Mouse (Mus musculus) bone marrow macrophage, adult 2 months (primary cell): ENCODE measurements around the gene Olfr1291-ps1.

ENCODE experiments used
- CTCF ChIP-seq: IDR thresholded peaks from 2 replicates; pipeline ENCODE4 v1.5.1; 2012; ENCODE audit warnings: low read depth, mild to moderate bottlenecking, low read length, moderate library complexity
- POLR2A ChIP-seq: IDR thresholded peaks from 2 replicates; pipeline ENCODE4 v1.6.1; 2012; ENCODE audit warnings: mild to moderate bottlenecking, low read depth, low read length, borderline replicate concordance

DNA sequence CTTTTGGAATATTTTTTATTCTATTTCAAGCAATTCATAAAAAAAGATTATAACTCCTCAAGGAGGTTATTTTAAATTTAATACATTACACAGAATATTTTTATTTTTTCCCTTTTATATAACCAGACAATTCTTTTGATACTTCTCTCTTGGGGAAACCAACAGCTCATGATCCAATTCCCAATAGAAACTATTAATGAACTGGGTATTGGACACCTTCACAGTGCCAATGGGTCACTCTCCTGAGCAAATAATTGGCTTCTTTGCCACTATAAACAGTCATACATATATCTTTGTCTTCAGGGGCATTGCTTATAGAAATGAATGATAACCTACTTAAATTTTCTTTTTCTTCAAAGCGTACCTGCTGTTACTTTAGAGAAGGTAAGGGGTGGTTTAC lies 23.2 kb upstream of the Olfr1291-ps1 start, which contains the start of gene Olfr1288:
- TF ChIP-seq CTCF (no peak), POLR2A (no peak)
